Mouse (Mus musculus) spleen, adult 2 months (tissue): ENCODE data around the gene Mapt.

Source experiments
- CTCF ChIP-seq: fragments of 200-500 bp; IDR thresholded peaks from 2 replicates; pipeline ENCODE4 v1.5.1; 2011; ENCODE audit warnings: mild to moderate bottlenecking, inconsistent platforms; ENCODE audit not compliant: insufficient read depth, insufficient read length, insufficient replicate concordance; ENCODE audit errors: extremely low read depth
- POLR2A ChIP-seq: fragments of 200-500 bp; IDR thresholded peaks from 2 replicates; pipeline ENCODE4 v1.6.1; 2011; ENCODE audit warnings: low read depth, low read length, inconsistent platforms

DNA sequence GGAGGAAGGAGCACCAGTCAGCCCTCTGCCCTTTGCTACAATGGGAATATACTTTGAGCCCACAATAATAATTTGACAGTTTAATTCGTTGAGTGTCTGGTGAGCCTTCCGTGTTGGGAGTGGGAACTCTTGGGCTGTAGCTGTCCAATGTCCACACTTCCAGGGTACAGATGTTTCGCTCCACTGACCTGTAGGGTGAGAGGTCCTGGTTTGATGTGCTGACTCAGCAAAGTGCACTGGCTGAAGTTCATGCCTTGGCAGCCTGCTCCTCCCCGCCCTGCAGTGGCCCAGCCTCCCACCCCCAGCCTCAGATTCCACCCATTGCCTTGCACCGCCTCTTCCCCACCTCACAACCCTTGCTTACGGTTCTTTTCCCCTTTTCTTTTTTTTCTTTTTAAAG is 33.5 kb downstream of the Mapt start:
- TF ChIP-seq POLR2A (no peak), CTCF (no peak)
